Mouse (Mus musculus) retina, postnatal 1 day (tissue): ENCODE data around the gene Sytl3.
A peak's percentile ranks its signal among the peaks of the same experiment; 100 is the strongest.
"Not testable (repeated sequence)": the region's sequence is repeated elsewhere in the genome, so short reads cannot be mapped to it uniquely, and the experiment has no call there.

Experiments used
- DNase-seq: peaks from one replicate; pipeline ENCODE4 v3.0.0-alpha.2; 2012

Gene Sytl3

DNA sequence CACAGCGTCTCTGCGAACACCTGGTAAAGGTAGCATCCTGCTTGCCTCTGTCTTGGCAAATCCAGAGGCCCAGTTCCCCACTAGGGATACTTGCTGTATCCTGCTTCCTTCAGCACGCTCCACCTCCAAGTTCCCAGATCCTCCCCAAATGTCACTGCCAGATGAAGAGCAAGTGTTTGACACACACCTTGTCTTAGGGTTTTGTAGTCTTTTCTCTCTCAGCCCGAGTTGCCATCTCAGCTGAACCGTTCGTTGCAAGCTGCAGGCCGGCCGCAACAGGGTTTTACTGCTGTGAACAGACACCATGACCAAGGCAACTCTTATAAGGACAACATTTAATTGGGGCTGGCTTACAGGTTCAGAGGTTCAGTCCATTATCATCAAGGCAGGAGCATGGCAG, 12.1 kb upstream of the Sytl3 start:
- DNase-seq, result not testable (repeated sequence)

DNA sequence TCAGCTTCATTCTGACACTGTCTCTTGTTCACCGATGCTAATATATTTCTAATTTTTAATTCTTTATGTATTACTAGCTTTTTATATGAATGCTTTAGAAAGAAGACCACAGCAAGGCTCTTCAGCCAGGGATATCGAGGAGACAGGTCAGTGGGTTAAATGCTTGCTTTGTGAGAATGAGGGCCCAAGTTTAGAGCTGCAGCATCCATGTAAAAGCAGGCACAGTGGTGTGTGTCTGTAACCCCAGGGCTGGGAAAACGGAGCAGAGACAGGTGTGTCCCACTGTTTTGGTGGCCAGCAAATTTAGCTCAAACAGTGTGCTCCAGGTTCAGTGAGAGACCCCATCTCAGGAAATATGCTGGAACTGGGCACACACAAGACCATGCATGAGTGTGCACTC, 11.4 kb upstream of the Sytl3 start:
- DNase-seq, result not testable (repeated sequence)

DNA sequence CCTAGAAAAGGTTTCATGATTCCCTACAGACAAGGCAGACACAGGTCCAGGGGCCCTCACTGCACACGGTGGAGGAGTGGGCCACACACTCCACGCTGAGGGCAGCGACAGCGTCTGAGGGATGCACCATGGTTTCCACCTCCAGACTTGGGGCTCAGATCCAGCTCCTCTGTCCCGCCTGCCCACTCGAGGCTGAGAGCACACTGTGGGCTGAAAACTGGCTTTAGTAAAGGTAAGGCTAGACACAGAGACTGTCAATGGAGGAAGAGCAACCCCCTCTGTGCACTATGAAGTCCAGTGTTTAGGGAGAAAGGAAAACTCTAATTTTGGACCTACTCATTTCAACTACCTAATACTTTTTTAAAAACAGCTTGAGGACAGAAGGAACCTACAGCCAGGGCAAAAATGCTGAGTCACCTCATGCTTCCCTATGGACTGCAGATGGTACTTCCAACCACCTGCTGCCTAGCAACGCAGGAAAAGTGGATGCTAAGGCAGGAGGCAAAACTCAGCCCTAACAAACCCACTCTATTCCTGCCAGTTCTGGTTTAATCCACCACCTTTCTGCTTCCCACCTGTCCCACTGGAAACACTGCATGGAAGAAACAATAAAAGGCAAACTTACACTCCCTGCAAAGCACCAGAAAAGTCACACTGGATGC, 7.9 kb upstream of the Sytl3 start:
- DNase-seq, result not testable (repeated sequence)

DNA sequence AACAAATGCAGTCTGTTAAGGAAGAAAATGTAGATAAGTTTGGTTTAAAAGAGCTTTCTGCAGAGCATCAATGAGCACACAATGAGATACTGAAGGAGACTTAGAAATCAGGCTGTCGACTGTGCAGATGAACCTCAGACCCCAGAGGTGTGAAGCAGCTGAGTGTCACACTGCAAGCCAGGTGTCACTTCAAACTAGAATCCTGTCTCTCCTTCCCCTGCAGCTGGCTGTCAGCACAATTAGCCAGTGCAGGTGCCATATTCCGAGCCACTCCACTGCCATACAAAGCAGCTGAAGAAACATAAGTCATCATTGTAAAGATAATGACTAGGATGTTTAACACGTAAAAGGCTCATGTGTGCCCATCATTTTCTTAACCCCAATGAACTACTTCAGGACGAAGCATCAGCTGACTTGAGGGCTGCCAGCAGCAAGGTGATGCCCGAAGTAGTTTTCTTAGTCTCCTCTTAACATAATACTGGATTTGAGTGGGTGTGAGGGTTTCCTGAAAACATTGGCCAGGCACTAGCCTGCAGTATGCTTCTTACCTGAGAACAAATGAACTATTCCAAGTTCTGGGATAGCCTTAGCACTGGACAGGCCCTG, 5.4 kb upstream of the Sytl3 start:
- not testable (repeated sequence) for DNase-seq

DNA sequence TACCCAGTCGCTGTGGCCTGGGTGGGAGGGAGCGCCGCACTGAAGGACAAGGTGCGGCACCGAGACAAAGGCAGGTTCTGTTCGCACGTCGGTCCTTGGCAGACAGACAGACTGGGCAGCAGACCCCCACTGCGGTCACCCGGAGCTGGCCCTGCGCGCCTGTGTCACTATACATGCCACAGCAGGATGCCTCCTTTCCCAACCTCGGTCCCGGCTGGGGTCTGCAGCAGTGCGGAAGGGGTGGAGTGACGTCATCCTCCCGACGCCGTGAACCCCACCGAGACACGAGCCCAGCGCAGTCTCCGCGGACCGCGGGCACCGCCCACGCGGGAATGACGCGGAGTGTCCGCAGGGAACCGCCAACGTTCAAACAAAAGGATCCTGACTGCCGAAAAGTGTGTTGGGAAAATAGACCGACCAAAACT, 3.8 kb upstream of the Sytl3 start:
- peak; percentile 94 for DNase-seq

DNA sequence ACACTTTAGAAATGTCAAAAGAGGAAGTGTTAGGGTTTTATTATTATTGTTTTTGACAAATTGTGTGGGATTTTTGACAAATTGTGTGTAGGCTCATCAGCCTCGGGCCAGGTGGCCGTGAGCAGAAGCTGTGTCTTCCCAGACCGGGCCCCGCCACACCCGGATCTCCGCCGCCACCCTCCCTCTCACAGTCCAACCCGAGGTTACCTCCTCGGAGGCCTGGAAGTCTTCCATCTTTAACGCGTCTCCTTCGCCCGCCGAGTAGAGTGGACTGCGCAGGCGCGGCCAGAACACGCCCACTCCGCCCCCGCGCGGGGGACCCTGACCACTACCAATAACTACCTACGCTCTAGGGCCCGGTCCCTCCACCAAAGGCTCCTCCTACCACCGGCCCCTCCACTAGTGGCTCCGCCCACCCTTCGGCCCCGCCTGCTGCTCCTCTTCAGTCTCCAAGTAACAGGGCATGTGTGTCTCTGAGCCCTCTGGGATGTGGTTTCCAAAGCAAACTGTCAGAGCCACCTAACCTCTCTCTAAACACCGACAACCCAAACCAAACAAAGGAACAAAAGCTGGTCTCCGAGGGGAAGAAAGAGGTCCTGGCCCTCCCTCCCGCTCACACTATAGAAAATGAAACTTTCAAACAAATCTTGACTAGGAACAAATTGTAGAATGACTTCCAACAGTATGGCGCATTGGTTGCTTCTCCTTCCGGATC, 3.2 kb upstream of the Sytl3 start, which contains the start of gene Dynlt1f:
TSS of gene Dynlt1f (minus strand) at position 334 of the 715 bp plus-strand sequence.
- DNase-seq, result peak; percentile 75

DNA sequence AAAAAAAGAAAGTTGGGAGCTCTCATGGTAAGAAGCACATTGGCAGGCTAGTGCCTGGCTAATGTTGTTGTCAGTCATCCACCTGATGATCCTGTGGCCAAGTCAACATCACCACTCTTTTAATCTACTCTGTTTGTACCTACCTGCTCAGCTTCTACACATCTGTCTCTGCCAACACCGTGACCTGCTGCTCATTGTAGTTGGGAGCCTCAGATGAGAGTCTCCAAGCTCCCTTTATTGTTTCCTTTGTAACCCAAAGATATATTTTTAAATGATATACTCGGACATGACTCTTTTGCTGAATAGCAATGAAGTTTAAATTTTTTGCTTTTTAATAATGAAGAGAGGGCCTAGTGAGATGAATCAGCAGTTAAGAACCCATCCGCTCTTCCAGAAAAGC, 2.4 kb upstream of the Sytl3 start:
- not testable (repeated sequence) for DNase-seq

DNA sequence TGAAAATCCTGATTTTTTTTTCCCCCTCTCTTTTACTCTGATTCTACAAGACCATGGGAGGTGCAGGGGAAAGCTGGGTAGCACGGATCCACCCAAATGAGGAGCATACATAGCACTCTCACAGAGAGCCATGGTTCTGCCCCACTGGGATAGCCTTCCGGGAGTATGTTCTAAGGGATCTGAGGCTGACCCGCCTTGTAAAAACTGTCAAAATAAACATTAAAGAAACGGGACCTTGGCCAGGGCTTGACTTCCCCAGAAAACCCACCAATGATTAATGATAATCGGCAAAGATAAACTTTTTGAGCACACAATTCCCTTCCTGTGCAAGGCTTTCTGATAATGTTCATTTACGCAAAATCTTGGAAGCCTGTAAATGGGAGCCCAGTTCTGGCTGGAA, 1.7 kb downstream of the Sytl3 start:
- DNase-seq, result not testable (repeated sequence)

DNA sequence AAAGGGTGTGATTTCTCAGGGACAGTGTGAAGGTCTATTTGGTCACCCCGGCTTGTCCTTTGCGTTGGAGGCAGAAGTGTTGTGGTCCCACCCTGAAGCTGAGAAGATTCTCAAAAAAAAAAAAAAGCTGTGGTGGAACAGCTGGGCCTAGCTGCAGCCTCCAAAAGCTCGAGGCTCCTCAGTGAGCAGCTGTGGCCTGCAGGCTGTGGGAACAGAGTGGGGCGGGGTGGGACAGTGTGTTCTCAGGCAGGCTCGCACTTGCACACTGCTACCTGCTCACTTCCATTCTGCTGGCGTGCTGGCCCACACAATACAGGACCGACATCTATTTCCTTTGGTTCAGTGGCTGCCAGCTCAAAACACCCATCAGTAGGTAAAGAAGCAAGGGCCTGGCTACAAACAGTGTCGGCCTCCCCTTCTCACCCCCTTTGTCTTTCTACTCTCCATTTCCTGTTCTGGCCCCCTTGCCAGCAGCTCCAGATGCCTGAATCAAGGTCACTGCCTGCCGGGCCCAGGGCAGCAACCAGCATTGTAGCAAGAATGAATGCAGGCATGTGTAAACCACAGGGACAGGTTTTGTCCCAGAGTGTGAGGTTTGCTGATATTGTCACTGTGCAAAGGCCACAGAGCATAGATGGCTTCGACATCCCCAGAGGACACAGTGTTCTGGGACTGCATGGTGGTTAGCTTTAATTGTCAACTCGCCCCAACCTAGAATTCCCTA, 2.4 kb downstream of the Sytl3 start:
- DNase-seq, result peak; percentile 54

DNA sequence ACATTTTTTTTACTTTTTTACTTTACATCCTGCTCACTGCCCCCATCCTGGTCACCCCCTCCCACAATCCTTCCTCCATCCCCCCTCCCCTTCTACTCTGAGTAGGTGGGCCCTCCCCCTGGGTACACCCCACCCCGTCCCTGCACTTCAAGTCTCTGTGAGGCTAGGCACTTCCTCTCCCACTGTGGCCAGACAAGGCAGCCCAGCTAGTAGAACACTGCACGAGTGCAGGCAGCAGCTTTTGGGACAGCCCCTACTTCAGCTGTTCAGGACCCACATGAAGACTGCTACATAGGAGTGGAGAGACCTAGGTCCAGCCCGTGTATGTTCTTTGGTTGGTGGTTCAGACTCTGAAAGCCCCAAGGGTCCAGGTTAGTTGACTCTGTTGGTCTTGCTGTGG, 3.9 kb downstream of the Sytl3 start:
- DNase-seq, result not testable (repeated sequence)

DNA sequence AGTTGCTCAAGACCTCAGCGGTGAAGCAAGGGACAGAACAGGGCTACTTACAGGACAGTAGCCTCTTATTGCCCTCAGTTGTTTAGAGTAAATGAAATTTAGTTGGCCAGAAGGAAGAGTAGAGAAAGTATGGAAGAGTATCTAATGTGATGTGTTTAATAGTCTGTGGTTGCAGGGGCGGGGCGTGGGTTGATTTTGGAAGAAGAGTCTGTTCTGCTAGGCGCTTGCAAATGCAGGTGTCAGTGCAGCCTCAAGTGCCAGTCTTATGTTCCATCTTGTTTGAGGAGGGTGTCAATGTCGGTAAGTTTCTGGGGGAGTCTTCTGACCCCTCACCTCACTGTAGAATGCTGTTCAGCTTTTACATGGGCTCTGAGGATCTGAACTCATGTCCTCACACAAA, 6.5 kb downstream of the Sytl3 start:
- DNase-seq, result not testable (repeated sequence)

DNA sequence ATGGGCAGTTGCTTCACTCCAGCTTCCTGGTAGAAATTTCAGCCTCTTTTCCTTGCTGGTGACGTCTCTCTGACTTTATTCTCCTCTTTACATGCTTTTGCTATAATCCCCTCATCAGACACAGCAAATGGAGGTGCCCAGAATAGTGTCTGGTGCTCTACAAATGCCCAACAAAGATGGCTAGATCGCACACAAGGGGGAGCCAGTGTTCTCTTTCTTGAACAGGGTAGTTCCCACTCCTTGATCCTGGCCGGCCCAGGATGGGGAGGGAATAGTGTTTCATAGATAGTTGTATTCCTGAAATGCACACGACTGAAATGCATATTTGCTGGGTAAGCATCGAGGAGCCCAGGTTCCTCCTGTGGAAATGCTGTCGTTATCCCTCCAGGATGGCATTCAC, 9.6 kb downstream of the Sytl3 start:
- DNase-seq, result not testable (repeated sequence)

DNA sequence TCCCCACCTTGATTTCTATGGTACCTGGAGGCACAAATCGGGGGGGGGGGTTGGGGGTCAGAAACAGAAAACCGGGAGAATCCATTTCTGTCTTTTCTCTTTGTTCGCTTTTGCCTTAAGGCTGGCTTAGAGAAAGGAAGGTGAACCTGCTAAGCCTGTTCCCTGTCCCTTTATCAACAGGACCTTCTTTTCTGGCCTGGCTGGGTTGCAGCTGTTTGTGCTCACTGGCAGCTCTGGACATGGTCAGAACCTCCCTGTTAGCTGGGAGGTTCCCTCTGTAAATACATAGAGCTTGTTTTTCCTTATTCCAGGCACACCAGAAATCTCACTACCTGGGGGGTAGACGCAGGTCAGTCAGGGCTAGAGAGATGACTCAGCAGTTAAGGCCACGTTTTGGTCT, 15.4 kb downstream of the Sytl3 start:
- DNase-seq, result not testable (repeated sequence)

DNA sequence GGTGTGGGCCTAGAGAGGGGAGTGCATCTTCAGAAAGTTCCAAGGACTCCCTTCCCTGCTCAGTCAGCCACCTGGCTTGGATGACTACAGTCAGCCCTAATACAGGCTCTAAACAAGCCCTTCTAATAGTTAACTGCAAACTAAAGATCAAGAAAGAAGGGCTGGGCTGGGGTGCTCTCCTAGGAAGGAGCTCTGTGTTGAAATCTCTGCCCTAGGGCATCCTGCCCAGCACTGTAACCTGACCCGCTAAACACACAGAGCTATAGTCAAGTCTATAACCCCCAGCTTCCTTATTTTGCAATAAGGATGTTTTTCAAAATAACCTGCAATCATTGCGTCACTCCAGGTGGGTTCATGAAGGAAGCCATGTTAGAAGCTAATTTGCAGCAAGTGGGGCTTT, 19.2 kb downstream of the Sytl3 start:
- DNase-seq, result not testable (repeated sequence)

DNA sequence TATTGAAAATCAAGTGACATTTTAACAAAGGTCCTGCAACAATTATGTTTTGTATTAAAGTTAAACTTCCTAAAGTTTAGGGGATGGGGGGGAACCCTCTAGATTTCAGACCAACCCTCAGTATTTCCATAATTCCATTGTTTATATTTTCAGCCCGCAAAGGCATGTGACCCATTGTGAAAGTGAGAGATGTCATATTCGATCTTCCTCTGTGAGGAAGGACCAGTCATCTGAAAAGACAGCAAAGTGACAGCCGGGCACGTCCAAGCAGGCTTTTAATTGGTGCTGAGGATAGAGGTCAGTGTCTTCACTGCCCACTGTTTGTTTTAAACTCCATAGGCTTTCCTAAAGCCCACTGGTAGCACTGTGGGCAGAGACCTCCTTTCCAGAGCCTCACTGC, 22.8 kb downstream of the Sytl3 start:
- peak; percentile 90 for DNase-seq

DNA sequence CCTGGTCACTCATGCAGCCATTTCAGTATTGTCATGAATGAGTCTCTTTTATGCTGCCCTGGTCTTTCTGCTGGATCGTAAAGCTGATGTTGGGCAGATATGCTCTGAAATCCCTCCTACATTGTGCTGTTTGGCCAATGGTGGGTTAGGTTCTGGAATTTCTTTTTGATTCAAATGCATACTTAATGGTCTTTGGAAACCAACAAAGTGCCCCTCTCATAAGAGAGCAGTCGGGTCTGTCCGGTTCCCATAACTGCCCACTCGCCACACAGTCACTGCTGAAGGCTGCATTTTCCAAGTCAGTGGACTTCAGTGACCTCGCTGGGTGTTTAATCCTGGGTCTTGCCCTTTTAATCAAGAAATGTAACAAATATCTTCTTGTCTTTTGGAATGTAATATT, 24.8 kb downstream of the Sytl3 start:
- not testable (repeated sequence) for DNase-seq

DNA sequence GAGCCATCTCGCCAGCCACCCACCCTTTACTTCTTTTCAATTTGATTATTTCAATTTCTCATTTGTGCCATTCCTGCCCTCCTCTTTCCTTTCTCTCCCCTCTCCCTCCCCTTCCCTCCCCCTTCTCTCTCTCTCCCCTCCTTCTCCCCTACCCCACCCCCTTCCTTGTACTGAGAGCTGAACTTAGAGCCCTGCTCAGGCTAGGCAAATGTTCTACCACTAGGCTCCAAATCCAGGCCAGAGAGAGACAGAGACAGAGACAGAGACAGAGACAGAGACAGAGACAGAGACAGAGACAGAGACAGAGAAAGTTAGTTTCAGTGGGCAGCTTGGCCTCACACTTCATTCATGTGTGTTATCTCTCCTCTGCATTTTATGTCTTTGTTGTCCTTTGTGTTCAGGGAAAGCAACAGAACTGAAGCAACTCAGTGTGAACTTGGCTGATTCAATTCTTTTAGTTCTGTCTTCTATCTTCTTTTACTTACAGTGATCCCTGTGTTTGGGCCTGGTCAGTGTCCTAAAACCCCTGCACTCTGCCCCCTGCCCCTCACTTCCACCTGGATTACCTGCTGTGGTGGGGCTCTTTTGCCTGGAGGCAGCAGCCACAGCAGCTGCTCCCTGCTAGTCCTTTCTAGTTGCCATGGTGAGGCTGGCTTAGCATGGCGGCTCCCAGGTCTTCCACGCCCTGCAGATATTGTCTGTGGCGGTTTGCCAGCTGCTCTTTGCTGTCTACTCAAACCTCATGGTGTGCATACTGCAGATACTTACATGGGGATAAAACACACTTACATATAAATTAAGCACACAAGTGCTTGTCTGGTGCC, 25.8 kb downstream of the Sytl3 start:
- peak; percentile 53 for DNase-seq

DNA sequence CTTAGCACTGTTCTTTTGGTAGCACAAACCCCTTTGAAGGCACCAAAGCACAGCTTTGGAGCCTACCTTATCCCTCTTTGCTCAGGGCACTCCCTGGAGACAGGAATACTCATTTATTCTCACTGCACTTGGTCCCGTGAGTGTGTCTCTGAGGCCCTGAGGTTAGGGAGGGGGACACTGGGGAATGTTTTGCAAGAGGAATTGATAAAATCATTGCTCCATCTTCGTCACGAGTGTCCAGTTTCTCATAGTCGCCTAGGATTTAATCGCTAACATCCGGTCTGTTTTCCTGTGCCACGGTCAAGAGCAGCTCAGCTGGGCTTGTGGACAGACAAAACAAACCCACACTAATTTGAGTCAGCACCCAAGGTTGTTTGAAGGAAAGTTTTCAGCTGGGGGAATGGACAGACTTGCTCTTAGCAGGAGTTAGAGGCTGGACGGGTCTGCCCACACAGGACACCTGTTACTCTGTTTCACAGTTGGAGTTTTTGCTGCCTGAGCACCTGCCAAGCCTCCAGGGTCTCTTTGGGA, 26.5 kb downstream of the Sytl3 start:
- not testable (repeated sequence) for DNase-seq

DNA sequence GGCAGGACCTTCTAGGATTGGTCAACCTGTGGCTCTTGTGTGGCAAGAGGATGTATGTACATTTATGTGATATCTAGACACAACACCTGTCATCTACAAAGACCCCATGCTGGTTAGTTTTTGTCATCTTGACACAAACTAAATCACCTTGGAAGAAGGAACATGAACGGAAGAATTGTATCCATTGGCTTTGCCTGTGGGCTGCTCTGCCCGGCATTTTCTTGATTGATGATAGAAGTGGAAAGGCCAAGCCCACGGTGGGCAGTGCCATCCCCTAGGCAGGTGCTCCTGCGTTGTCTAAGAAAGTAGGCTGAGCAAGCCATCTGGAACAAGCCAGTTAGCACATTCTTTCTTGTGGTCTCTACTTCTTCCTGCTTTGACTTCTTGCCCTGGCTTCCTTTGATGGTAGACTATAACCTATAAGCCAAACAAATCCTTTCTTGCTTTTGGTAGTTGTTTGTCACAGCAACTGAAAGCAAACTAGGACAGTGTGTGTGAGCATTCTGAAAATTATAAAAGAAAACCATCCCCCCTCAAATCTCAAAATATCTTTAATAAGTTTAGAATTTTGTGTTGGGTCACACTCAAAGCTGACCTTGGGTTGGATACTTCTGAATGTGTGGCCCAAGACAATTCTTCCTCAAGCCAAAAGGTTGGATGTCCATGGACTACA, 27.5 kb downstream of the Sytl3 start:
- DNase-seq, result not testable (repeated sequence)

DNA sequence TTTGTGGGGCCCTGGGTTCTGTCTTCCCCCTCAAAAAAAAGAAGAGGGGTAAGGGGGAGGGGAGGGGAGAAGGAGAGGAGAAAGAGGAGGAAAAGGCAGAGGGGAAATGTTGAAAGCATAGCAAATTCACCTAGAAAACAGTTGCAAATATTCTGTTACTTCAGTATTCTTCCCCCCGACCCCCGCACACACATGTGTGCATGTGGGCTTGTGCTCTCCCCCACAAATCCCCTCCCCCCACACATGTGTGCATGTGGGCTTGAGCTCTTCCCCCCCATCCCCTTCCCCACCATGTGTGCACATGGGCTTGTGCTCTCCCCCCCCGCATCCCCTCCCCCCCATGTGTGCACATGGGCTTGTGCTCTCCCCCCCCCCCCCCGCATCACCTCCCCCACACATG, 30.5 kb downstream of the Sytl3 start:
- peak; percentile 8 for DNase-seq

DNA sequence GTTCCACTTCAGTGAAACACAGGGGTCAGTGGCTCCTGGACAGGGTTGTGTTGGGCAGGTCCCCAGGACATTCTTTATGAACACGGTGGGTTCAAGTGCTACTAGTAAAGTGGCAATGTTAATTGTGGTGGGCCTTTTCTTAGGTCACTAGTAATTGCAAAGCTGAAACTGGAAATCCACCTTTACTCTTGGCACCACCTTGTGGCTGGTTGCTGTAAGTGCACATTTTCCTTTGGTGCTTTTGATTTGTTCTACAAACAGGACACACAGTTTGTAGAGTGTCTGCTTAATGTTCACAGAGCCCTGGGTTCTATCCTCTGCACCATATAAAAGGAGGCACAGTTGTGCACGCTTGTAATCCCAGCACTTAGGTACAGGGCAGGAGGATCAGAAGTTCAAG, 32.7 kb downstream of the Sytl3 start:
- DNase-seq, result peak; percentile 66
